Mouse (Mus musculus) testis, adult 2 months (tissue): ENCODE measurements around the gene Per3. TPM values are rescaled to one million over a fixed set of nuclear protein-coding genes. Genes with fewer than 3 reads are reported as not detected.

Experiments used
- H3K27ac ChIP-seq: fragments of 200-500 bp; 2 replicates; pipeline ENCODE4 v1.5.1; 2012; ENCODE audit warnings: low read depth, low read length; ENCODE audit not compliant: control insufficient read depth, insufficient read depth
- H3K27me3 ChIP-seq: fragments of 200-500 bp; 2 replicates; pipeline ENCODE4 v1.6.1; 2012; ENCODE audit warnings: mild to moderate bottlenecking, low read length, moderate library complexity; ENCODE audit not compliant: control insufficient read depth, insufficient read depth
- H3K36me3 ChIP-seq: fragments of 200-500 bp; 2 replicates; pipeline ENCODE4 v1.6.1; 2012; ENCODE audit warnings: mild to moderate bottlenecking, low read length; ENCODE audit not compliant: control insufficient read depth, insufficient read depth
- H3K4me1 ChIP-seq: fragments of 200-500 bp; 2 replicates; pipeline ENCODE4 v1.6.1; 2012; ENCODE audit warnings: low read length; ENCODE audit not compliant: control insufficient read depth, insufficient read depth
- H3K4me3 ChIP-seq: fragments of 200-500 bp; 2 replicates; pipeline ENCODE4 v1.5.1; 2012; ENCODE audit warnings: low read depth, mild to moderate bottlenecking, low read length, moderate library complexity, mixed read lengths; ENCODE audit not compliant: control insufficient read depth
- CTCF ChIP-seq: fragments of 200-500 bp; IDR thresholded peaks from 2 replicates; pipeline ENCODE4 v1.5.1; 2012; ENCODE audit warnings: low read depth, mild to moderate bottlenecking, inconsistent platforms, low read length, moderate library complexity; ENCODE audit not compliant: control insufficient read depth, insufficient read depth, insufficient replicate concordance
- POLR2A ChIP-seq: fragments of 200-500 bp; IDR thresholded peaks from 2 replicates; pipeline ENCODE4 v1.6.1; 2012; ENCODE audit warnings: low read depth, mild to moderate bottlenecking, inconsistent platforms, low read length, moderate library complexity; ENCODE audit not compliant: control insufficient read depth
- polyA plus RNA-seq: library from polyadenylated mRNA; depleted of rRNA; stranded (reverse); fragments of >200 nt; gene quantifications from 2 replicates; pipeline ENCODE4 v1.2.3, GENCODE M21; 2012

Gene Per3
- polyA plus RNA-seq, 1 experiment: 5.7 TPM

DNA sequence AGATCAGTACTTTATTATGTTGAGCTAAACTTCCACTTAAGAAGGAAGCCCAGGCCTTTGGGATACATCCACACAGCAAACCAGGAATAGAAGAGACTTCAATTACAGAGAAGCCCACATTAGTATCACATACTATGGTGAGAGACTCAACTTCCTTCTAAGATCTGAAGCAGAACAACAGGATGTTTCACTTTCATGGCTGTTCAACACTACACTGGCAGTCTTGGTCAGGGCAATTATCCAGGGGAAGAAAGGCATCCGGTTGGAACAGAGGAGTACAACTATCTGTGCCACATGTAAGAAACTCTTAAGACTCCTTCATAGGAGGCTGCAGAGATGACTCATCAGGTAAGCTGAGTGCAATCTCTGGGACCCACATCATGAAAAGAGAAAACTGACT lies 6.7 kb upstream of the Per3 start:
- no peak overlapping the region for H3K27ac ChIP-seq
- H3K4me3 ChIP-seq: no peak overlapping the region
- no peaks in the 10 kb centered on the region for H3K27me3 ChIP-seq
- no peaks in the 10 kb centered on the region for H3K4me1 ChIP-seq
- H3K36me3 ChIP-seq: peaks cover 4% of the 10 kb centered on the region; the same call in 1 of the 2 replicates
- no peak for TF ChIP-seq CTCF
- TF ChIP-seq POLR2A: no peak

DNA sequence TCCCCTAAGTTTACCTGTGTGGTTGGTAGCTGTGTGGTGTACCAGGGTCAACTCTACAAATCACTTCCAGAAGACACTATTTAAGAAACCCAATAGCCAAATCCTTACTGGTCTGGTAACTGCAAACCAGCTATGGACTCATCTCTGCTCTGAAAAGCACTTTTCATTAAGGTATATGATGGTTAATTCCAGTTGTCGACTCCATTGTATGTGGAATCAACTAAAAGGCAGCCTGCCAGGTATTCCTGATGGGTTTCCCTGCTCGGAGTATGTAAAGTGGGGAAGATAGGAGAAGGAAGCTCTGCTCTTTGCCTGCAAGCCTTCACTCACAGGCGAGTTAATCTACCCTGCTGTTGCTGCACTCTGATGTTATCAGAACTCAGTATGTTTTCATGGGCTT lies 2.1 kb upstream of the Per3 start:
- Histone ChIP-seq H3K36me3 (peaks cover 1% of the 10 kb centered on the region; the same call in 1 of the 2 replicates), H3K27ac (no peak overlapping the region)
- TF ChIP-seq POLR2A: no peak
- TF ChIP-seq CTCF: no peak

DNA sequence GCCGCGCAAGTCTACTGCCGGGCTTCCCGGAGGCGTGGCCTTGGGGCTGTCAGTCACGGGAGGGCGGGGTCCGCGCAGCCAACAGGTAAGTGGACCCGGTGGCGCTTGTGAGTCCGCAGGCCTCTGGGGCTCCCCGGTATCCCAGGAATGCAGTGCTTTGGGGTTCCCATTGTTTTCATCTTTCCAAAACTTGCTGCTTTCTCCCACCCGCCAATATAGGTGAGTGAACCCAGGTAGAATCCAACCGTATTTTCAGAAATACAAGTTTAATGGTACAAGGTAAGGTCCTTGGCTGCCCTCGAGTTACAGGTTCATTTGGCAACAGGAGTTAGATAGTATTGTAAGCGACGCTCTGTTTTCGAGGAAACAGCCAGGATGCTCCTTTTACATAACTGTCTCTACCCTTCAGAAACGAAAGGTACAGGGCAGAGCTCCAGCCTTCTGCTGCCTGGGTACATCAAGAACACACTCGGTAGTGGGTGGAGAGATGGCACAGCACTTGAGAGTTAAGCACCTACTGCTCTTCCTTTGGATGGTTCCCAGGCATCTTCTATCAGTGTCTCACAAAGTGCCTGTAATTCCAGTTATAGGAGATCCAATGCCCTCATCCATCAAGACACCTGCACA lies 592 bp upstream of the Per3 start:
- Histone ChIP-seq H3K4me1 (peaks cover 10% of the 10 kb centered on the region), H3K36me3 (peaks cover 1% of the 10 kb centered on the region; the same call in 1 of the 2 replicates), H3K27ac (peak overlapping the region; percentile 77), H3K27me3 (no peaks in the 10 kb centered on the region), H3K4me3 (peak overlapping the region; percentile 86)
- TF ChIP-seq POLR2A: no peak
- TF ChIP-seq CTCF: no peak

More for the DNA sequence above, 2.1 kb upstream of the Per3 start:
- H3K4me3 ChIP-seq: no peak overlapping the region
- H3K27me3 ChIP-seq: no peaks in the 10 kb centered on the region
- peaks cover 10% of the 10 kb centered on the region for H3K4me1 ChIP-seq

DNA sequence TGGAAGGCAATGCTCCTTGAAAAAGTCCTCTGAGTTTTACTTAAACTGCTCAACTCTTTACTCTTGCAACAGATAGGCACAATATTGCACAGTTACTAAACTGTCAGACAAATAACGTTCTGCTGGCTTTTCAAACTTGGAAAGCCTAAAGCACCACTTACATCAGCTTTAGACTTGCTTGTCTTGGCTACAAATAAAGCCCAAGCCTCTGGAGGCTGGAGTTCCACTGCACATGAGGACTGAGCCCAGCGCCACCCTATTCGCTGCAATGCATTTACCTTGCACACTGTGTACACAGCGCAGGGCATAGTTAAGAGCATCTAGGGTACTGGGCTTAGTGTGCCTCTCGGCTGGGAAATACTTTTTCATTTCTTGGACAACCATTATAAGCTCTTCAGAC lies 1.2 kb downstream of the Per3 start:
- Histone ChIP-seq H3K4me1 (peaks cover 10% of the 10 kb centered on the region), H3K27ac (0 out of 2 replicates have a peak overlapping the region, but pooled peaks have one; percentile 87), H3K4me3 (no peak overlapping the region), H3K36me3 (peaks cover 3% of the 10 kb centered on the region), H3K27me3 (no peaks in the 10 kb centered on the region)
- TF ChIP-seq POLR2A (no peak), CTCF (no peak)

DNA sequence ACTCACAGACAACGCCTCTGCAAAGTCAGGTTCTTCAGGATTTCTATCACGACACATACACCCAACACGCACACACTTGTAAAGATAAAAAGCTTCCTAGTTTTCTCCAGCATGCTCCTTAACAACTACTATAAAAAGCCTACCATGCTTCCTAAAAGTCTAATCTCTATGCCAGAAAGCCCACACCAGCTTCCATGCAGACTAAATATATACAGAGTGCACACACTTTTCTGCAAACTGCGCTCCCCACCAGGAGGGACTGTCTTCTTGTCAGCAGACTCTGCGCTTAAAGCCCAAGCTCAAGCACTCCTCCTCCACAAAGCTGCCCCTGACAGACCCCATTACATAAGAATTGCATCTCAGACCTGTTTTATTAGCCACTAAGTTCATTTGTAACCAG lies 3.0 kb downstream of the Per3 start:
- Histone ChIP-seq H3K4me1 (peaks cover 10% of the 10 kb centered on the region), H3K27ac (no peak overlapping the region), H3K27me3 (no peaks in the 10 kb centered on the region), H3K4me3 (no peak overlapping the region), H3K36me3 (peaks cover 2% of the 10 kb centered on the region)
- TF ChIP-seq CTCF: no peak
- no peak for TF ChIP-seq POLR2A

DNA sequence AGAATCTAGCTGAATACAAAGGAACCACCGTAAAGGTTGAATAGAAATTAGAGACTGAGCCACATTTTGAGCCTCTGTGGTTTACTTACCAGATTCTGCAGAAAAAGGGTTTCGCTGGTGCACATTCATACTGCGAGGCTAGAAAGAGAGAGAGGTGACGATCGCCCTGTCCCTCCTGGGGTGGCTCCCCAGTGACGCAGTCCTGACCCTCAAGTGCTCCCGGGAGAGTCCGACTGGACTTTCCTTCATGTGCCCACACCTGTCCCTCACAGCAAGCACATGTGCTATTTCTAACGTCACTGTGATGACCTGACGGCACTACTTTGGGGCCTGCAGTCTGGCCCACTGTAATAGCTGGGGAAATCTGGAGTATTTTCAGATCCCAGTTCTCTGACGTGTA lies 6.7 kb downstream of the Per3 start:
- TF ChIP-seq POLR2A (no peak), CTCF (no peak)
- Histone ChIP-seq H3K27ac (no peak overlapping the region), H3K4me3 (no peak overlapping the region), H3K36me3 (peaks cover 2% of the 10 kb centered on the region), H3K4me1 (no peaks in the 10 kb centered on the region), H3K27me3 (no peaks in the 10 kb centered on the region)

DNA sequence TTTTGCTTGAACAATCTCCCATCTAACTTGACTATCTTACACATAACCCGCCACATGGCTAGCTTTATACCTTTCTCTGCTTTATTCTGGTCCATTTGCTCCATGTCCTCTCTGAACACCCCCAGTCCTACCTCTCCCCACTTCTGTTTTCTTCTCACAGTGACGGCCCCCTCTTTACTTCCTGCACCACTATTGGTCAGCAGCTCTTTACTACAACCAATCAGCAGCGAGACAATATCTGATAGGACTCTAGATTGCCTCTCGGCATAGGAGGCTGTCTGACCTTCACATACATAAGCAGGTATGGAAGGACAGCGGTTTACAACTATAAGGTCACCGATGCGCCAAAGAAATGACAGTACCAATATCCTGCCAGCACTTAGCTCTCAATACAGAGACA lies 7.9 kb downstream of the Per3 start:
- Histone ChIP-seq H3K36me3 (peaks cover 2% of the 10 kb centered on the region), H3K27ac (no peak overlapping the region), H3K4me1 (no peaks in the 10 kb centered on the region), H3K27me3 (no peaks in the 10 kb centered on the region), H3K4me3 (no peak overlapping the region)
- TF ChIP-seq CTCF: no peak
- no peak for TF ChIP-seq POLR2A
